Mouse (Mus musculus): ENCODE results near the gene Olfr325. TPM values are rescaled to one million over a fixed set of nuclear protein-coding genes. Genes with fewer than 3 reads are reported as not detected.
"Not testable (repeated sequence)": the region's sequence is repeated elsewhere in the genome, so short reads cannot be mapped to it uniquely, and the experiment has no call there.

Gene Olfr325
- not detected in 2 replicates for polyA plus RNA-seq (2015; fragmentation: Nextera tagmentation; extraction: Ambion mirVana)

DNA sequence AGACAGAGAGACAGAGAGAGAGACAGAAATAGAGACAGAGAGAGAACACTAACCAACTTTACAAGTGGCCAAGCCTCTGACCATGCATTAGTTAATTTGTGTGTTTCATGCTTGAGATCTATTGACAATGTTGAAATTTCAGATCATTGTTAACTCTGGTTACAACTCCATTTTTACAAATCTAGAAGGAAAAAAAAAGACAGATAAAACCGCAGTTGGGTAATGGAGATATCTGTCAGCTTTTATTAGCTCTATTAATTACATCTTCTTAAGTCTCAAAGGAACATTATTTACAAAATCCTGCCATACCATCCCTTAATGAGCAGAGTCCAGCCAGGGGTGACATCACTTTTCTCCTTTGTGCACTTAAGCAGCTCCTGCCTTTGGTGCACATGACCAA is at the start of gene Olfr325:
Gene Olfr325, plus strand, starts transcription at position 301 of the 400 bp plus-strand sequence.
- Histone ChIP-seq H3K27ac (no peak within 1 kb of the TSS), H3K36me3 (no peaks in the 10 kb centered on the region), H3K27me3 (no peaks in the 10 kb centered on the region), H3K4me3 (no peak within 1 kb of the TSS), H3K9me3 (no peaks in the 10 kb centered on the region), H3K4me1 (replicated peaks) (no peaks in the 10 kb centered on the region), H3K9ac (no peak within 1 kb of the TSS), H3K4me2 (no peak within 1 kb of the TSS)
- no peak for ATAC-seq (ENCODE audit: low FRiP score)
- WGBS, result 80% methylated on average over 1 of the region's 1 CpGs

DNA sequence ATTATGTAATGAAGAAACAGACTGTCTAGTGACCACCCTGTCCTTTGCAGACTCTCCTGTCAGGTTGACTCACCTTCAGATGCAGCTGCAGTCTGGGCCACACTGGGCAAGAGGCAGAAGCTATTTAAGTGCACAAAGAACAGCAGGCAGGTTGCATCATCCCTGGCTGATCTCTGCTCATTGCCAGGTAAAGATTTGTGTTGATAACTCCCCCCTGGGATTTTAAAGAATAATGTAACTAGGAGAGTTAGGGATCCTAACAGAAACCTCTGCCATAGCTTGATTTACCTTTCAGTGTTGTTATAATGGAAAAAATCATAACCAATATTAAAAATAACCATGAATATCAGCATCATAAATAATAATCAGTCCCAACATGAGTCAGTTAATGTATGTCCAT is 42.8 kb upstream of the Olfr325 start, which contains the start of gene Olfr330:
Gene Olfr330, minus strand, starts transcription at position 101 of the 400 bp plus-strand sequence.
- ATAC-seq (ENCODE audit: low FRiP score), result not testable (repeated sequence)

DNA sequence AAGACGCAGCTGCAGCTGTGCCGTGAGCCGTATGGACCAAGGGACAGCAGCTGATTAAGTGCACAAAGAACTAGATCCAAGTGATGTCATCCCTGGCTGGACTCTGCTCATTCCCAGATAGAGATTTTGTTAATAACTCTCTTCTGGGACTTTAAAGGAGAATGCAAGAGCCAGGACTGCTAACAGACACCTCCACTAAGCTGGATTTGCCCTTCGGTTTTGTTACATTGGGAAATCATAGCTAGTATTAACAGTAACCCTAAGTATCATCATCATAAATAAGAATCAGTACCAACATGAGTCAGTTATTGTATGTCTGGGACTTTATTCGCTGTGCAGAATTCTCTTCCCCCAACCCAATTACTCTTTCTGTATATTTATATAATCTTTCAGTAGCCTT is 31.2 kb upstream of the Olfr325 start, which contains the start of gene Olfr329-ps:
Gene Olfr329-ps, minus strand, starts transcription at position 101 of the 400 bp plus-strand sequence.
- Histone ChIP-seq H3K4me3 (no peak within 1 kb of the TSS), H3K27me3 (no peaks in the 10 kb centered on the region), H3K36me3 (no peaks in the 10 kb centered on the region), H3K9ac (no peak within 1 kb of the TSS), H3K4me2 (no peak within 1 kb of the TSS), H3K4me1 (replicated peaks) (no peaks in the 10 kb centered on the region), H3K9me3 (no peaks in the 10 kb centered on the region), H3K27ac (no peak within 1 kb of the TSS)
- ATAC-seq (ENCODE audit: low FRiP score), result no peak
- WGBS, result 89% methylated on average over 5 of the region's 5 CpGs

More for the DNA sequence above, 42.8 kb upstream of the Olfr325 start, which contains the start of gene Olfr330:
- not testable (repeated sequence) for H3K4me2 ChIP-seq; H3K27me3 ChIP-seq; H3K4me1 ChIP-seq (replicated peaks); H3K27ac ChIP-seq; H3K36me3 ChIP-seq; H3K9me3 ChIP-seq; H3K9ac ChIP-seq; H3K4me3 ChIP-seq

DNA sequence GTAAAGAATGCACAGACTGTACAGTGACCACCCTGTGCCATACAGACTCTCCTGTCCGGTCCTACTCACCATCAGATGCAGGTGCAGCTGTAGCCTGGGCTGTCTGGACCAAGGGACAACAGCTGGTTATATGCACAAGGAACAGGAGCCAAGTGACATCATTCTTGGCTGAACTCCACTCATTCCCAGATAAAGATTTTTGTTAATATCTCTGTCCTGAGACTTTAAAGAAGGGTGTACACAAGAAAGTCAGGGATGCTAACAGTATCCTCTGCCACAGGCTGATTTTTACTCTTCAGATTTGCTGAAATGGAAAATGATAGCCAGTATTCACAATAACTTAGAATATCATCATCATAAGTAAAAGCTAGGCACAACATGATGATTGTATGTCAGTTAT is 22.0 kb upstream of the Olfr325 start, which contains the start of gene Olfr328:
Gene Olfr328, minus strand, starts transcription at position 101 of the 400 bp plus-strand sequence.
- H3K36me3 ChIP-seq, result no peaks in the 10 kb centered on the region
- WGBS, result 86% methylated on average over 1 of the region's 1 CpGs

DNA sequence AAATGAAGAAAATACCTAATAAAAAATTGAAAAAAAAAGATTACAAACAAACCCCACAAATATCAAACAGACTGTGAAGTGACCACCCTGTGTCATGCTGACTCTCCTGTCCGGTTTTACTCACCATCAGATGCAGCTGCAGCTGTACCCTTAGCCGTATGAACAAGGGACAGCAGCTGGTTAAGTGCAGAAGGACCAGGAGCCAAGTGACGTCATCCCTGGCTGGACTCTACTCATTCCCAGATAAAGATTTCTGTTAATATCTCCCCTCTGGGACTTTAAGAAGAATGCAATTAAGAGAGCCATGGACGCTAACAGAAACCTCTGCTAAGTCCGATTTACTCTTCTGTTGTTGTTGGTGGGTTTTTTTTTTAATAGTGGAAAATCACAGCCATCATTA is 7.1 kb upstream of the Olfr325 start, which contains the start of gene Olfr224:
Gene Olfr224, minus strand, starts transcription at position 149 of the 400 bp plus-strand sequence.
- H3K4me2 ChIP-seq, result no peak within 1 kb of the TSS
- H3K4me1 ChIP-seq (replicated peaks), result no peaks in the 10 kb centered on the region
- ATAC-seq (ENCODE audit: low FRiP score), result no peak
- H3K9me3 ChIP-seq, result no peaks in the 10 kb centered on the region
- H3K27ac ChIP-seq, result no peak within 1 kb of the TSS
- H3K36me3 ChIP-seq, result no peaks in the 10 kb centered on the region
- 79% methylated on average over 5 of the region's 5 CpGs for WGBS
- no peaks in the 10 kb centered on the region for H3K27me3 ChIP-seq
- H3K9ac ChIP-seq, result no peak within 1 kb of the TSS
- H3K4me3 ChIP-seq, result no peak within 1 kb of the TSS

More for the DNA sequence above, 22.0 kb upstream of the Olfr325 start, which contains the start of gene Olfr328:
- Histone ChIP-seq H3K4me3 (no peak within 1 kb of the TSS), H3K4me1 (replicated peaks) (no peaks in the 10 kb centered on the region), H3K27ac (no peak within 1 kb of the TSS), H3K9me3 (no peaks in the 10 kb centered on the region), H3K27me3 (no peaks in the 10 kb centered on the region), H3K4me2 (no peak within 1 kb of the TSS), H3K9ac (no peak within 1 kb of the TSS)
- ATAC-seq (ENCODE audit: low FRiP score), result no peak

DNA sequence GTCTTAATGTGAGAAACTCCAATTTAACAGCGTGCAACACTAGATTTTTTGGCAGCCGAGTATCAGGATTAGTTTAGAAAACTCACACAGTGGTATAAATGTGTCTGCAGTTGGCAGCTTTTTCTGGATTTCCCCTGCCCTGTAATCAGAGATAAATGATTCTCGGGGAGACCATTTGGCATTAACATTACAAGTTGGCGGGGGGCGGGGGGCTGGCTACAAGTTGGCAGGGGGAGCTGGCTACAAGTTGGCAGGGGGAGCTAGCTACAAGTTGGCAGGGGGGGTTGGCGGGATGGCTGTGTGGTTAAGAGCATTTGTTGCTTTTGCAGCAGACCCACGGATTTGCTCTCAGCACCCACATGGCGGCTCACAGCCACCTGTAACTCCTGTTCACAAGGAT is 1.1 kb downstream of the Olfr325 start:
- Histone ChIP-seq H3K4me2 (no peak overlapping the region), H3K36me3 (no peaks in the 10 kb centered on the region), H3K4me3 (no peak overlapping the region), H3K4me1 (replicated peaks) (no peaks in the 10 kb centered on the region), H3K27ac (no peak overlapping the region), H3K9me3 (no peaks in the 10 kb centered on the region), H3K9ac (no peak overlapping the region), H3K27me3 (no peaks in the 10 kb centered on the region)
- 81% methylated on average over 8 of the region's 8 CpGs for WGBS
- ATAC-seq (ENCODE audit: low FRiP score), result no peak

DNA sequence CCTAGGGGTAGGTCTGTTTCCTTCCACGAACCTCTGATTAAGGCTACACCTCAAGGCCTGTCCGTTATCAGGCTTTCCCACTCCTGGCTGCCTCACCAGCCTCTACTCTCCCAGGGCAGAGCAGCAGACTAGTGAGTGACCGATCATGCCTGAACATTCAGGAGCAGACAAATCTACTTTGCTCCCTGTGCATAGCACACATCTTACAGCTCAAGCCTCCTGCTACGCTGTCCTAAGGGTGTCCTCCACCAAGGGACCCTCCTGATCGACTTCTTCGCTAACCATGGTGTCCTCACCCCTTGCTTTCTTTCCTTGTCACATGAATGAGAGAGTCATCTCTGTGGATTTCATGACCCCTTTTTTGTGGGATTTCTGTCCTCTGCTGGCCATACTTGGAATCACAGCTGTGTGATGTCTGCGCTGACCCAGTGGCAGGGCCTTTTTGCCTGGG is 10.4 kb downstream of the Olfr325 start:
- Histone ChIP-seq H3K4me3 (no peak overlapping the region), H3K9me3 (no peaks in the 10 kb centered on the region), H3K4me1 (replicated peaks) (no peaks in the 10 kb centered on the region), H3K4me2 (no peak overlapping the region), H3K36me3 (no peaks in the 10 kb centered on the region), H3K27me3 (no peaks in the 10 kb centered on the region), H3K9ac (no peak overlapping the region), H3K27ac (no peak overlapping the region)
- 68% methylated on average over 7 of the region's 7 CpGs for WGBS
- no peak for ATAC-seq (ENCODE audit: low FRiP score)

DNA sequence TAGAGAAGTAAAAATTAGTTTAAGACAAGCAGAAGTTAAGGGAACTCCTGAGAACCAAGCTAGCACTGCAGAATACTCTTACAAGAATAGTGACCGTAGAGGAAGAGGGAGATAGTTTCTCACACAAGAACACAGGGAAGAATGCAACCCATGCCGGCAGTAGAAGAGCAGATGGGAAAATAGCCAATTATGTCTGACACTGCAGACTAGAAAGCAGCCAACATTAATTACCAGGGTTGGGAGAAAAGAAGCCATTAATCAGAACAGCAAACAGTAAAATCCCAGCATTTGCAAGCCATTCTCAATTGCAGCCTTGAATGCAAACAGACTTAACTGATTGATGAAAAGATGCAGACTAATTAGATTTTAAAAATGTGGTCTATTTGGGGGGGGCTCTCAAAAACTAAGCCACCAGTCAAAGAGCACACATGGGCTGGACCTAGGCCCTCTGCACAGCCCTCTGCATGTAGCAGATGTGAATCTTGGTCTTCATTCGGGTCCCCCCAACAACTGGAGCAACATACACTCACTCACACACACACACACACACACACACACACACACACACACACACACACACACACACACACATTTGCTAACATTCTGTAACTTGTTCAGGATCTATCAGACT is 11.2 kb downstream of the Olfr325 start:
- Histone ChIP-seq H3K27me3 (no peaks in the 10 kb centered on the region), H3K4me3 (no peak overlapping the region), H3K9ac (no peak overlapping the region), H3K36me3 (no peaks in the 10 kb centered on the region), H3K27ac (no peak overlapping the region; the same call in 1 of the 2 replicates), H3K4me1 (replicated peaks) (no peaks in the 10 kb centered on the region), H3K4me2 (no peak overlapping the region), H3K9me3 (no peaks in the 10 kb centered on the region)
- 60% methylated on average over 3 of the region's 3 CpGs for WGBS
- no peak for ATAC-seq (ENCODE audit: low FRiP score)

DNA sequence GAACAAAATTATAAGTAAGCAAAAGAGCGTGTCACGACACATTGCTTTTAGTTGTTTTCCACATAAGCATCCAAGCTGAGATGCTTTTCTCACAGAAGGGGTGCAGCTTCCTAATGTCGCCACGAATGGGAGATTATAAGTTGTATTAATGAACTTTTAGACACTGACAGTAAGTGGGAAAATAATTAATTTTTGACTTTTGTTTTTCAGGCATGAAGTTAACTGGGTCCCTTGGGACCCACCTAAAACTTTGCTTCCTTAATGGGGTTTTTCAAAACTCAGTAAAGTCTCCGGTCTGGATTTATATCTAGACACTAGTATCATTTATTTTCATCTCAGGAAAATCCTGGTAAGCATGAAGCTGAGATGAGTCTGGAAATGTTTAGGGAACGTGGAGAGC is 17.3 kb downstream of the Olfr325 start, which contains the start of gene Olfr324:
Gene Olfr324, plus strand, starts transcription at position 301 of the 400 bp plus-strand sequence.
- Histone ChIP-seq H3K4me1 (replicated peaks) (no peaks in the 10 kb centered on the region), H3K4me2 (no peak within 1 kb of the TSS), H3K27me3 (no peaks in the 10 kb centered on the region), H3K9ac (no peak within 1 kb of the TSS), H3K27ac (no peak within 1 kb of the TSS), H3K36me3 (no peaks in the 10 kb centered on the region), H3K4me3 (no peak within 1 kb of the TSS), H3K9me3 (no peaks in the 10 kb centered on the region)
- no peak for ATAC-seq (ENCODE audit: low FRiP score)
- WGBS, result 86% methylated on average over 6 of the region's 6 CpGs

DNA sequence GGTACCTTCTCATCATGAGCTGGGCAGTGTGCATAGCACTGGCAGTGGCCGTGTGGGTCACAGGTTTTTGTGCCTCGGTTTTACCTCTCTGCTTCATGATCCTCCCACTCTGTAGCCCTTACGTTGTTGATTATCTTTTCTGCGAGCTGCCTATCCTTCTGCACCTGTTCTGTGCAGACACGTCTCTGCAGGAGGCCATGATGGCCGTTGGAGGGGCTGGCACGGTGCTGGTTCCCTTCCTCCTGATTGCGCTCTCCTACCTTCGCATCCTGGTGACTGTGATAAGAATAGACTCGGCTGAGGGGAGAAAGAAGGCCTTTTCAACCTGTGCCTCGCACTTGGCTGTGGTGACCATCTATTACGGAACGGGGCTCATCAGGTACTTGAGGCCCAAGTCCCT is 20.3 kb downstream of the Olfr325 start:
- Histone ChIP-seq H3K27me3 (no peaks in the 10 kb centered on the region), H3K4me1 (replicated peaks) (no peaks in the 10 kb centered on the region), H3K4me3 (no peak overlapping the region), H3K36me3 (no peaks in the 10 kb centered on the region), H3K9ac (no peak overlapping the region), H3K27ac (no peak overlapping the region), H3K4me2 (no peak overlapping the region), H3K9me3 (no peaks in the 10 kb centered on the region)
- 89% methylated on average over 13 of the region's 13 CpGs for WGBS
- no peak for ATAC-seq (ENCODE audit: low FRiP score)

DNA sequence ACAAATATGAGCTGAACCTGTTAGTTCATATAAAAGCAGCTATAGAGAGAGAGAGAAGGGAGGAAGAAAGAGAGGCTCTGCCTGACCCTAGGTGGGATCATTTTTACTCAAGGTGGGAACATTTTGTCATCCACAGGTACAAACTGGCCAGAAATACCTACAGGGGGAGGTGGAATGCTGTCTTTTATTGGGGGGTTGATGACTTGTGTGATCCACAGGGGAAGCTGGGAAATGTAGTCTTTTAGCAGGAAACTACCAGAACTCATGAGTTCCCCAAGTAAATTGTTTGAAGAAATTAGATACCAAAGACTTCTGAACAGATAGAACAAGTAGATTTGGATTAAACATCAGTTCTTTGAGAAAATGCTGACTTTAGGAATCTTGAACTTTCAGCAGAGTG is 24.5 kb downstream of the Olfr325 start:
- H3K4me2 ChIP-seq, result no peak overlapping the region

DNA sequence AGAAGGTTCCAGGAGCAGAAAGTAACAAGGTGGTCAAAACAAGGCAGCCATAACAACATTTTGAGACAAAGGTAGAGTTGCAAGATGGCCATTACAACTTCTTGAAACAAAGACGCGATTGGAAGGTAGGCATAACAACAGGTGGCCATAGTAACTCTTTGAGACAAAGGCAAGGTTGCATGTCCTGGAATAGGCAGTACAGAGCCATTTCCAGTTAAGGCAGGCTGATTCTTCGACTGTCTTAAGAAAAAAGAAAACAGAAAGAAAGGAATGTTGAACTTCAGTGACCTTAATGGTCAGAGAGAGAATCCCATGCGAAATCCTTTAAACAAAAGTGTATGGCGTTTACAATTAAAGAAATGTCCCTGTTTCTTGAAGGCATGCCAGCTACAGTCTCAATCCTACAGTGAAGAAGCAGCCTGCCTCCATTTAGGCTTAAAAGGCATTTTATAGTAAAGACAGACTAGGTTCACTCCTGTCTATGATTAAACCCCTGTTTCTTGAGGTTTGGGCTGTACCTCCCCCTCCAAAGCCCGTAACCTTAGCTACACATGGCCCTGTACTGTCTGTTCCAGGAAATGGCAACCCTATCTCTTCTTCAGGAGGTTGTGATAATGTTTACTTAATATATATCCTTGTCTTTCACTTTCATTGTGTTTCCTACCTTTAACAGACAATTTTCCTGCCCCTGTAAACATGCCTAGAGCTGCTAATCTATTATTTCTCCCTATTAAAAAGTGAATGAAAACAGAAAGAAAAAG is 25.4 kb downstream of the Olfr325 start:
- H3K9me3 ChIP-seq, result no peaks in the 10 kb centered on the region
- no peak overlapping the region for H3K27ac ChIP-seq
- H3K4me1 ChIP-seq (replicated peaks), result no peaks in the 10 kb centered on the region
- H3K27me3 ChIP-seq, result no peaks in the 10 kb centered on the region
- H3K9ac ChIP-seq, result no peak overlapping the region
- no peak overlapping the region for H3K4me3 ChIP-seq
- ATAC-seq (ENCODE audit: low FRiP score), result no peak
- H3K36me3 ChIP-seq, result no peaks in the 10 kb centered on the region
- no peak overlapping the region for H3K4me2 ChIP-seq
- WGBS, result 78% methylated on average over 6 of the region's 6 CpGs

More for the DNA sequence above, 24.5 kb downstream of the Olfr325 start:
- H3K36me3 ChIP-seq, result no peaks in the 10 kb centered on the region
- no peaks in the 10 kb centered on the region for H3K27me3 ChIP-seq
- H3K27ac ChIP-seq, result no peak overlapping the region
- no peak for ATAC-seq (ENCODE audit: low FRiP score)
- no peaks in the 10 kb centered on the region for H3K9me3 ChIP-seq
- H3K4me3 ChIP-seq, result no peak overlapping the region
- H3K9ac ChIP-seq, result no peak overlapping the region
- no peaks in the 10 kb centered on the region for H3K4me1 ChIP-seq (replicated peaks)
